Mouse (Mus musculus) heart, embryonic 11.5 days (tissue): ENCODE results near the gene Akr7a5. TPM values are rescaled to one million over a fixed set of nuclear protein-coding genes. Genes with fewer than 3 reads are reported as not detected.
A peak's percentile ranks its signal among the peaks of the same experiment; 100 is the strongest.

ENCODE experiments used
- ATAC-seq: fragments of 200-750 bp; cut with Nextera tagmentation; replicated peaks from 2 replicates; pipeline ENCODE4 v1.8.0; 2017; ENCODE audit warnings: moderate library complexity; ENCODE audit not compliant: insufficient number of reproducible peaks, low FRiP score, low TSS enrichment
- H3K27ac ChIP-seq: fragments of 300-500 bp; sonication (generic); 2 replicates; pipeline ENCODE4 v1.5.1; 2014; ENCODE audit warnings: mild to moderate bottlenecking, low read depth, low read length
- H3K27me3 ChIP-seq: fragments of 300-500 bp; sonication (generic); 2 replicates; pipeline ENCODE4 v1.6.1; 2014; ENCODE audit warnings: mild to moderate bottlenecking, low read length, mixed read lengths; ENCODE audit not compliant: control insufficient read depth, insufficient read depth
- H3K36me3 ChIP-seq: fragments of 300-500 bp; sonication (generic); 2 replicates; pipeline ENCODE4 v1.6.1; 2014; ENCODE audit warnings: mild to moderate bottlenecking, low read length, moderate library complexity, mixed read lengths; ENCODE audit not compliant: control insufficient read depth, insufficient read depth
- H3K4me1 ChIP-seq: fragments of 300-500 bp; sonication (generic); 2 replicates; pipeline ENCODE4 v1.6.1; 2014; ENCODE audit warnings: low read length; ENCODE audit not compliant: control insufficient read depth, insufficient read depth
- H3K4me2 ChIP-seq: fragments of 300-500 bp; sonication (generic); 2 replicates; pipeline ENCODE4 v1.6.1; 2014; ENCODE audit warnings: mild to moderate bottlenecking, moderate library complexity
- H3K4me3 ChIP-seq: fragments of 300-500 bp; sonication (generic); 2 replicates; pipeline ENCODE4 v1.5.1; 2014; ENCODE audit warnings: low read depth, low read length
- H3K9ac ChIP-seq: fragments of 300-500 bp; sonication (generic); 2 replicates; pipeline ENCODE4 v1.6.1; 2014; ENCODE audit warnings: mild to moderate bottlenecking, low read depth, low read length, moderate library complexity
- H3K9me3 ChIP-seq: fragments of 300-500 bp; sonication (generic); replicated peaks from 2 replicates; pipeline ENCODE4 v1.6.1; 2016; ENCODE audit warnings: low read length; ENCODE audit not compliant: control insufficient read depth
- WGBS: fragments of 180-500 bp; shearing (Covaris S2); extraction: QIAGEN DNeasy Blood & Tissue Kit; methylation state at CpG from one replicate; pipeline ENCODE4 v1.1.7; 2014; ENCODE audit not compliant: insufficient replicate concordance; 5-methylcytosine and 5-hydroxymethylcytosine counted together
- polyA plus RNA-seq: library from polyadenylated mRNA; unstranded; fragments of >200 nt; fragmentation: Nextera tagmentation; extraction: Ambion mirVana; gene quantifications from 2 replicates; pipeline ENCODE4 v1.2.1, GENCODE M21; 2014

Gene Akr7a5
- 51.1 and 53.7 TPM in 2 replicates for polyA plus RNA-seq

- Histone ChIP-seq H3K4me2 (peak within 1 kb of the TSS; percentile 87), H3K9ac (peak within 1 kb of the TSS; percentile 88), H3K4me1 (peaks cover 11% of the 10 kb centered on the region), H3K9me3 (no peaks in the 10 kb centered on the region), H3K4me3 (peak within 1 kb of the TSS; percentile 76), H3K27ac (peak within 1 kb of the TSS; percentile 31; the same call in 1 of the 2 replicates), H3K36me3 (peaks cover 7% of the 10 kb centered on the region), H3K27me3 (no peaks in the 10 kb centered on the region)
- ATAC-seq, result peak; percentile 90
- under 1% methylated on average over 63 of the region's 63 CpGs for WGBS
Measured at GRCm38 (mm10) chr4:139310171-139310898, at the start of gene Akr7a5, which contains the start of gene Pqlc2. TSS of gene Akr7a5 (plus strand) at chr4:139310744. TSS of gene Pqlc2 (minus strand) at chr4:139310708.

GRCm38 (mm10) chr4:139262981-139263380 lies 47.6 kb upstream of the Akr7a5 start:
- Histone ChIP-seq H3K36me3 (peaks cover 22% of the 10 kb centered on the region), H3K27ac (no peak overlapping the region), H3K27me3 (no peaks in the 10 kb centered on the region), H3K9me3 (no peaks in the 10 kb centered on the region), H3K4me1 (no peaks in the 10 kb centered on the region), H3K4me3 (no peak overlapping the region), H3K9ac (no peak overlapping the region), H3K4me2 (no peak overlapping the region)
- WGBS, result 93% methylated on average over 6 of the region's 6 CpGs
- ATAC-seq, result no peak

- no peak overlapping the region for H3K9ac ChIP-seq
- H3K9me3 ChIP-seq, result no peaks in the 10 kb centered on the region
- WGBS, result 84% methylated on average over 13 of the region's 13 CpGs
- H3K27me3 ChIP-seq, result no peaks in the 10 kb centered on the region
- H3K36me3 ChIP-seq, result peaks cover 18% of the 10 kb centered on the region
- no peak overlapping the region for H3K4me2 ChIP-seq
- no peaks in the 10 kb centered on the region for H3K4me1 ChIP-seq
- H3K4me3 ChIP-seq, result no peak overlapping the region
- no peak overlapping the region for H3K27ac ChIP-seq
- ATAC-seq, result no peak
Measured at GRCm38 (mm10) chr4:139265783-139266499, 44.6 kb upstream of the Akr7a5 start.

DNA sequence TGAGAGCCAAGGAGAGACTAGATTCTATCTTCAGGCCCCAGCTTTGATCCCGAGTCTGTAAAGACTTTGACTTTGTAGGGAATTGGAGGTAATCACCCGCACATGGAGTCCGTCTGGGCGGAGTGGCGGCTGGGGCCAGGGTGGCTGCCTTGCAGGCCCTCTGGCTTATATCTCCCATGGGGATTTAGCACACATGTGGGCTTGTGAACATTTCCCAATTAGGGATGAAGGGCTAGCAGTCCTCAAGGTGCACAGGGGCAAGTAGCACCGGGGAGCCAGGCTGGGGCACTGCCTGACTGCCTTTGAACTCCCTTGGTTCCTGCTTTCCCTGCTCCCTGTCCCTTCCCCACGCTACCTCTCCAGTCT lies 44.1 kb upstream of the Akr7a5 start:
- H3K9ac ChIP-seq, result no peak overlapping the region
- H3K27me3 ChIP-seq, result no peaks in the 10 kb centered on the region
- no peaks in the 10 kb centered on the region for H3K9me3 ChIP-seq
- H3K27ac ChIP-seq, result no peak overlapping the region
- H3K4me3 ChIP-seq, result no peak overlapping the region
- H3K4me1 ChIP-seq, result no peaks in the 10 kb centered on the region
- no peak overlapping the region for H3K4me2 ChIP-seq
- peaks cover 18% of the 10 kb centered on the region for H3K36me3 ChIP-seq
- 88% methylated on average over 7 of the region's 7 CpGs for WGBS
- ATAC-seq, result no peak

- Histone ChIP-seq H3K4me3 (no peak overlapping the region), H3K4me1 (no peaks in the 10 kb centered on the region), H3K9me3 (no peaks in the 10 kb centered on the region), H3K27me3 (no peaks in the 10 kb centered on the region), H3K4me2 (no peak overlapping the region), H3K27ac (no peak overlapping the region), H3K36me3 (peaks cover 14% of the 10 kb centered on the region), H3K9ac (no peak overlapping the region)
- no peak for ATAC-seq
- WGBS, result 69% methylated on average over 3 of the region's 3 CpGs
Measured at GRCm38 (mm10) chr4:139267335-139267734, 43.2 kb upstream of the Akr7a5 start.

GRCm38 (mm10) chr4:139268242-139268641 lies 42.3 kb upstream of the Akr7a5 start:
- H3K9ac ChIP-seq, result no peak overlapping the region
- no peak overlapping the region for H3K4me3 ChIP-seq
- WGBS, result 89% methylated on average over 1 of the region's 1 CpGs
- no peaks in the 10 kb centered on the region for H3K4me1 ChIP-seq
- peaks cover 8% of the 10 kb centered on the region; the same call in 1 of the 2 replicates for H3K36me3 ChIP-seq
- H3K27ac ChIP-seq, result no peak overlapping the region
- H3K27me3 ChIP-seq, result no peaks in the 10 kb centered on the region
- H3K4me2 ChIP-seq, result no peak overlapping the region
- no peaks in the 10 kb centered on the region for H3K9me3 ChIP-seq
- no peak for ATAC-seq

DNA sequence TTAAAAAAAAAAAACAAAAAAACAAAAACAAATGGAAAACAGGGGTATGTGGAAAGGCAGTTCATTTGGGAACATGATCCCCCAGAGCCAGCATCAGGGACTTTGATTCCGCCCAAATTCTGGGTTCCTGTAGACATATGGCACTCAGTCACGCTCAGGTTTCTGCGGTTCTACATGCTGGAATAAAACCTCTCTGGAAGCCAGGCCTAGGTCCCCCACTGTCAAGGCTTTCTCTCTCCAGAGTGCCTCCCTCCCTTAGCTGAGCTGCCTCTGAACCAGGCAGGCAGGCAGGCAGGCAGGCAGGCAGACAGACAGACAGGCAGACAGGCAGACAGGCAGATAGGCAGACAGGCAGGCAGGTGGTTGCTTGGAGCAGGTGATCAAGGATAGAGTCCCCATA lies 40.4 kb upstream of the Akr7a5 start:
- WGBS, result 94% methylated on average over 3 of the region's 3 CpGs
- no peaks in the 10 kb centered on the region for H3K4me1 ChIP-seq

DNA sequence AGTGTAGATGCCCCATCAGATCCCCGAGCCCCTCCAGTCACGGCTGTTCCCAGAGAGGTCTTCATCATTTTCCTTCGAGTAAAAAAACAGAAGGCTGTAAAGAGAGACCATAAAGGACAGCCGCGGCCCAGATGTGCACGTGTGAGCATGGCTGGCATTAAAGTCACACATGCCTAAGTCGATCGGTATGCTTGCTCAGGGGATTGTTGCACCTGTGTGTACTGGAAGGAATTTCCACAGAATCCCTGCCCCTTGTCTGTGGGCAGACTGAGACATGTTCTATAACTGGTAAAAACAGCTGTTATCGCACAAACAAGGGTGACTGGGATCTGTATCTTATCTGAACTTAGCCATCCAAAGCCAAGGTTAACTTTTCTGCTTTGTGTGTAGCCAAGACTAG lies 39.0 kb upstream of the Akr7a5 start:
- H3K4me3 ChIP-seq, result no peak overlapping the region
- no peaks in the 10 kb centered on the region for H3K9me3 ChIP-seq
- no peak for ATAC-seq
- H3K27ac ChIP-seq, result no peak overlapping the region
- H3K27me3 ChIP-seq, result no peaks in the 10 kb centered on the region
- H3K36me3 ChIP-seq, result peaks cover 5% of the 10 kb centered on the region; the same call in 1 of the 2 replicates
- 89% methylated on average over 9 of the region's 9 CpGs for WGBS
- no peaks in the 10 kb centered on the region for H3K4me1 ChIP-seq
- no peak overlapping the region for H3K4me2 ChIP-seq
- H3K9ac ChIP-seq, result no peak overlapping the region

More for the DNA sequence above, 40.4 kb upstream of the Akr7a5 start:
- no peaks in the 10 kb centered on the region for H3K9me3 ChIP-seq
- H3K9ac ChIP-seq, result no peak overlapping the region
- no peak overlapping the region for H3K4me3 ChIP-seq
- H3K27me3 ChIP-seq, result no peaks in the 10 kb centered on the region
- ATAC-seq, result no peak
- no peak overlapping the region for H3K4me2 ChIP-seq
- peaks cover 8% of the 10 kb centered on the region; the same call in 1 of the 2 replicates for H3K36me3 ChIP-seq
- no peak overlapping the region for H3K27ac ChIP-seq
